Mouse (Mus musculus): Measurements from ENCODE around the gene Kcnj10.

GRCm38 (mm10) chr1:172414231-172414585 is 73.2 kb downstream of the Kcnj10 start:
- TF ChIP-seq CTCF (IDR thresholded peaks at IDR 0.05; ENCODE audit: low read depth, low read length): no peak
- no peak for TF ChIP-seq POLR2A (IDR thresholded peaks at IDR 0.05; ENCODE audit: extremely low read depth, insufficient read depth, low read length)
